Mouse (Mus musculus) layer of hippocampus, postnatal 10 days (tissue): ENCODE measurements around the gene Hmgb3. TPM values are rescaled to one million over a fixed set of nuclear protein-coding genes. Genes with fewer than 3 reads are reported as not detected.

ENCODE experiments used
- DNase-seq, 2 experiments: peaks; one replicate each; pipeline ENCODE4 v3.0.0; 2021; ENCODE audit warnings: low spot score in 2 of 2
- microRNA-seq, 2 experiments: library from miRNA; unstranded; fragments of <30 nt; microRNA quantifications; one replicate each; pipeline ENCODE4 v1.2.0; 2021
- total RNA-seq, 2 experiments: library from RNA; stranded (reverse); gene quantifications; 2 replicates each; pipeline ENCODE4 v1.2.3; 2021

The Hmgb3 gene
- total RNA-seq, 2 experiments from 2014 or later = 67.6 to 79.7 TPM

DNA sequence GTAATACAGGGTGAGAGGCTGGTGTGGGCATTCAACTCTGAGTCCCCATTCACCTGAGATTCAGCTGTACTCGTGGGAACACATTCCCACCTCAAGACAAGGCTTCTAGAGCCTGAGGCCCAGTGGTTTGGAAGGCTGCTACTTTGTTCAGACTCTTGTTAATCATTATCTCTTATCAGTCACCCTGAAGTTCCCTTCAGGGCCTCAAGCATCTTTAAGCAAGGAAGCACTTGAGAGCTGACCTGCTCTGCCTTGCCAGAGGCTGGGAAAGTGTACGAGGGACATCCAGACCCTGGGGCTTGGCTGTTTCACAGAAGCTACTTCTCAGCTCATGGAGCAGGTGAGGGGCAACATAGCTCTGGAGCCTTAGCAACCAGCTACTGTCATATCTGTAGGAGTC is 19.8 kb downstream of the Hmgb3 start:
- DNase-seq = no peak

DNA sequence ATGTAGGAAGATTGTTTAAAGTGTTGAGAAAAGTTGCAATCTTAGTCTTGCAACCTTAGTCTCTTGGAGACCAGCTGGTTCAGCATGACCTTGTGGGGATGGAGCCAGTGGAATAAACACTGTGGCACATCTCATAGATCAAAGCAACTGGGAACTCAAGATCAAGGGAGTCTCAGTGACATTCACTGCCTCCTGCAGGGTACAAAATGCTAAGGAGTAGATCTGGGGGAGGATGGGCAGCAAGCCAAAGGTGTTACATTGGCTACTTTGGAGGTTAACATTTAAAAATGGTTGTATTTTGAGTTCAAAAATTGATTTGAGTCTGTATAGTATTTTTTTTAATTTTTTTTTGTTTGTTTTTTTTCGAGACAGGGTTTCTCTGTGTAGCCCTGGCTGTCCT is 33.5 kb downstream of the Hmgb3 start:
- no peak for DNase-seq

DNA sequence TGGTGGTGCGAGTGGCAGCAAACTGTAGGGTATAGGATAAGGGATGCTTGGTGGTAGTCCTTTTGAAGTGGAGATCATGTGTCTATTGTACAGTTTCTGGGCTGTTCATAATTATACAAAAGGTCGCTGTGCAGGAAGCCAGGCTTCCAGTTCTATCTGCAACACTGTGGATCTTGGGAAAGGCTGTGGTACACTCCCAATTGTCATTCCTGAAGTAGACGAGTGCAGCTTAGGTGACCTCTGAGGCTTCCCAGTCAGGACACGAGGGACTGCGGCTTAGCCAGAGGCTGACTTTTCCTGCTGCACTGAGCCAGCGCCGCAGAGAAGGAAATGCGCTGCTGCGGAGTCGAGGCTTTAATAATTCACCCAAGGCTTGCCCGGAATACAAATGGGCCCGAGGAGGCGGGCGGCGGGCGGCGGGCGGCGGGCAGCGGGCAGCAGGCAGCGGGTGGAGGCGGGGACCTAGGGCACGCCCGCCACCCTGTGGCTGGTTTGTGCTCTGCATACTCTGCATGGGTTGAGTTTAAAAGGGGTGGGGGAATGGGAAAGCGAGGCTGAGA is 45.4 kb downstream of the Hmgb3 start:
- peak; percentile 62 to 66 for DNase-seq

Small RNA genes lying within 50 kb of the gene (microRNA-seq; reads per million reads assigned to microRNA genes)
- 0 reads per million in 2 experiments for gene Gm23945

Other genes starting within 250 kb of the Hmgb3 start
- 10 to 100 TPM; 34.6 to 38.3 TPM for gene Mtmr1, start 191.2 kb upstream of the Hmgb3 start, total RNA-seq
- gene Cd99l2, start 63.1 kb upstream of the Hmgb3 start, total RNA-seq = 10 to 100 TPM; 67.3 to 70.6 TPM
- gene Gpr50, start 107.7 kb downstream of the Hmgb3 start, total RNA-seq = under 1 TPM; 0.23 to 0.33 TPM